Mouse (Mus musculus) C2C12 (cell line): ENCODE data around the gene Foxp2. TPM values are rescaled to one million over a fixed set of nuclear protein-coding genes. Genes with fewer than 3 reads are reported as not detected.

ENCODE experiments used
- H3K27me3 ChIP-seq: one replicate; pipeline ENCODE4 v1.6.1; 2011; ENCODE audit not compliant: control insufficient read depth, insufficient read depth, insufficient read length
- H3K36me3 ChIP-seq: one replicate; pipeline ENCODE4 v1.6.1; 2011; ENCODE audit not compliant: control insufficient read depth, insufficient read depth
- H3K4me3 ChIP-seq: one replicate; pipeline ENCODE4 v1.5.1; 2011; ENCODE audit warnings: mild to moderate bottlenecking, control low read depth; ENCODE audit not compliant: poor library complexity, insufficient read depth, severe bottlenecking
- H3K79me2 ChIP-seq: one replicate; pipeline ENCODE4 v1.6.1; 2011; ENCODE audit not compliant: control insufficient read depth, insufficient read depth
- H3K79me3 ChIP-seq: one replicate; pipeline ENCODE4 v1.6.1; 2011; ENCODE audit warnings: low read depth, control low read depth
- H3ac ChIP-seq: one replicate; pipeline ENCODE3; 2011; ENCODE audit warnings: low read depth; ENCODE audit not compliant: control insufficient read depth, insufficient read length
- CEBPB ChIP-seq: IDR thresholded peaks from one replicate; pipeline ENCODE4 v1.6.1; 2011; ENCODE audit warnings: low read depth, mild to moderate bottlenecking, control low read depth, moderate library complexity
- CTCF ChIP-seq: IDR thresholded peaks from one replicate; pipeline ENCODE4 v1.5.1; 2011; ENCODE audit not compliant: control insufficient read depth, insufficient read depth, insufficient read length
- FOSL1 ChIP-seq: IDR thresholded peaks from one replicate; pipeline ENCODE4 v1.8.0; 2011; ENCODE audit warnings: mild to moderate bottlenecking, low read length; ENCODE audit not compliant: poor library complexity, insufficient read depth, severe bottlenecking
- MAX ChIP-seq: IDR thresholded peaks from one replicate; pipeline ENCODE4 v1.6.1; 2011; ENCODE audit warnings: mild to moderate bottlenecking, control low read depth
- MYOD1 ChIP-seq: IDR thresholded peaks from one replicate; pipeline ENCODE4 v1.6.1; 2011; ENCODE audit warnings: low read depth; ENCODE audit not compliant: control insufficient read depth, insufficient read length
- MYOG ChIP-seq: IDR thresholded peaks from one replicate; pipeline ENCODE4 v1.6.1; 2011; ENCODE audit not compliant: control insufficient read depth, insufficient read length; ENCODE audit errors: extremely low read depth
- USF1 ChIP-seq: IDR thresholded peaks from one replicate; pipeline ENCODE4 v1.6.1; 2011; ENCODE audit warnings: low read depth, mild to moderate bottlenecking, control low read depth, moderate library complexity
- polyA plus RNA-seq: library from polyadenylated mRNA; unstranded; fragments of >200 nt; fragmentation: generic; extraction: Trizol; gene quantifications from one replicate; pipeline ENCODE4 v1.2.1, GENCODE M21; 2012; ENCODE audit warnings: missing spikeins

Foxp2 gene
- polyA plus RNA-seq, 1 experiment: not detected

GRCm38 (mm10) chr6:14922704-14923103, 21.6 kb downstream of the Foxp2 start:
- H3K79me3 ChIP-seq: no peaks in the 10 kb centered on the region
- H3K27me3 ChIP-seq: no peaks in the 10 kb centered on the region
- no peaks in the 10 kb centered on the region for H3K36me3 ChIP-seq
- no peak for TF ChIP-seq CEBPB
- no peak overlapping the region for H3K4me3 ChIP-seq
- no peak overlapping the region for H3ac ChIP-seq
- H3K79me2 ChIP-seq: no peaks in the 10 kb centered on the region

DNA sequence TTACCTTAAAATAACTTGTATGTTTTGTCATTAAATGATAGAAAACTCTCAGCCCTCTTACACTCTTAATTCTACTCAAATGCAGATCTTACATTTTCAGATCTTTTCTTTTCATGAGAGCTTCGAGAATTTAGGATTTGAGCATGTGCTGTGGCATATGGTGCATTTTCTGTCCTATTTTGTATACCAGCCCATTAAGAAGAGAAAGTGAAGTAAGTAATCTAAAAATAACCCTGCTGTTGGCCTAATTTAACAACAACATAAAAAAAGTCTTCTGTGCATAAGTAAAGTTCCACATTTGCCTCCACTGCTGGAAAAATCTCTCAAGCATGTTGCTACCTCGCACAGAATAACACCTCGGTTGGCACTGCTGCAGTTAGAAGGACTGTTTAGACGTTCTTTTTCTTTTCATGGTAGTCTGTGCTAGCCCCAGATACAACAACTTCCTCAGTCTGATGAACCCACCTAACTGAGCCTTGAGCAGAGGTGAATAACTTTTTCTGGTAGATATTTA, 23.9 kb downstream of the Foxp2 start:
- no peaks in the 10 kb centered on the region for H3K27me3 ChIP-seq
- TF ChIP-seq CEBPB (no peak), USF1 (no peak), MAX (no peak), CTCF (no peak), FOSL1 (no peak), MYOD1 (no peak), MYOG (no peak)
- no peak overlapping the region for H3ac ChIP-seq
- H3K79me3 ChIP-seq: no peaks in the 10 kb centered on the region
- no peaks in the 10 kb centered on the region for H3K36me3 ChIP-seq
- H3K4me3 ChIP-seq: no peak overlapping the region
- no peaks in the 10 kb centered on the region for H3K79me2 ChIP-seq

- Histone ChIP-seq H3K79me2 (no peaks in the 10 kb centered on the region), H3K4me3 (no peak overlapping the region), H3K27me3 (no peaks in the 10 kb centered on the region), H3K79me3 (no peaks in the 10 kb centered on the region), H3K36me3 (no peaks in the 10 kb centered on the region), H3ac (no peak overlapping the region)
- TF ChIP-seq FOSL1 (no peak), CEBPB (no peak), MAX (no peak), MYOG (no peak), MYOD1 (no peak), USF1 (no peak), CTCF (no peak)
Measured at GRCm38 (mm10) chr6:14951060-14951459, 49.9 kb downstream of the Foxp2 start.

DNA sequence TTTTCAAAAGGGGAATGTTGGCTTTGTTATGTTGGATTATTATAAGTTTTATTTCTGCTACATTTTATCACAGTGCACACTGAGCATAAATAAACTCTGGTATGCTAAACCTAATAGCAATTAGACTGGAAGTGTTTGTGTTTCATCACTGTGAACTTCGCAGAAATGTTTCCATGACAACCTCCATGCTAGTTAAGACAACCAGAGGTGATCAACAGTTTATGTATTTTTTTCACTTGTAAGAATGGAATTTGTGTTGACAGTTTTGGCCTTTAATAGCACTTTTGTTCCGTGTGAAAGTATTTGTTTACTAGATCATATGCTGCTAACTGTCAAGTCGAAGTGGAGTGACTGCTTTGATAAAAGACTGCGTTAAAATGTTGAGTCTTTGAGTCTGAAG, 51.6 kb downstream of the Foxp2 start:
- H3K79me3 ChIP-seq: no peaks in the 10 kb centered on the region
- no peaks in the 10 kb centered on the region for H3K36me3 ChIP-seq
- H3K79me2 ChIP-seq: no peaks in the 10 kb centered on the region
- no peak for TF ChIP-seq MYOG
- H3K4me3 ChIP-seq: no peak overlapping the region
- H3K27me3 ChIP-seq: no peaks in the 10 kb centered on the region
- no peak overlapping the region for H3ac ChIP-seq

- Histone ChIP-seq H3K27me3 (no peaks in the 10 kb centered on the region), H3K36me3 (no peaks in the 10 kb centered on the region), H3ac (no peak overlapping the region), H3K79me3 (no peaks in the 10 kb centered on the region), H3K79me2 (no peaks in the 10 kb centered on the region), H3K4me3 (no peak overlapping the region)
- TF ChIP-seq MAX (no peak), MYOG (no peak), CEBPB (no peak), FOSL1 (no peak), MYOD1 (no peak), CTCF (no peak), USF1 (no peak)
Measured at GRCm38 (mm10) chr6:14977042-14977441, 75.9 kb downstream of the Foxp2 start.

DNA sequence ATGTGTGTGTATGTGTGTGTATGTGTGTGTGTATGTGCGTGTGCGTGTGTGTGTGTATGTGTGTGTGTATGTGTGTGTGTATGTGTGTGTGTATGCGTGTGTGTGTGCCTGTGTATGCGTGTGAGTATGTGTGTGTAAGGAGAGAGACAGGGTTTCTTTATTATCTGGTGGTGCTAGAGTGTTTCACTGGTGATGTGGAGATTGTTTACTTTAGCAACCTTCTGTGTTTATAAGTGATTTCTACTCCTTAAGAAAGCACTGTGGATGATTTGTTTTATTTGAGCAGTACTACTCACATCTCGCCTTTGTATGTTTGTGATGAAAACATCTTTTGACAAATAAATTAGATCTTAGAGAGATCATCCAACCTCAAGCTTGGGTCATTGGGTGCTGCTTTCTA, 77.1 kb downstream of the Foxp2 start:
- Histone ChIP-seq H3K36me3 (no peaks in the 10 kb centered on the region), H3ac (no peak overlapping the region), H3K79me3 (no peaks in the 10 kb centered on the region), H3K79me2 (no peaks in the 10 kb centered on the region), H3K4me3 (no peak overlapping the region), H3K27me3 (no peaks in the 10 kb centered on the region)
- TF ChIP-seq MAX: no peak
